In the genomic region with DNA sequence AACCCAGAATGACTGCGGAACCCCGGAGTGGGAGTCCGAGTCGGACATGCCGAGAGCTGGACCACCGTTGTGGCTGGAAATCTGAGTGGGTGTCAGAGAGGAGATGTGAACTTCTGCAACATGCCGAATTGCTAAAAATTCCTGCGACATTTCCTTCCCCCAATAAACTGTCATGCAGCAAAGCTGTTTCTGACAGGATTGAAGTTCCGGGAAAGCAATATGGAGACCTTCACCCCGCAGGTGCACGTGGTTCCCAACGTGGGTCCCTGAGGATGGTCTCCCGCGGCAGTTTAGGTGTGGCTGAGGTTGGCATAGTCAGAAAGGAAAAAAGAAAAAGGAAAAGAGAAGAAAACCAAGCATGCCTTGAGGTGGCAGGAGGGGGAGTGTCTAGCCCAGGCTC, we compare ENCODE assay signal across 21 mouse cellular contexts.
"Had no signal": no experiment of that assay in that cellular context is flagged by ENCODE, and none has a peak within 500 bp of the region (broad histone marks: within the 10 kb centered on the region; RNA-seq: fewer than 3 reads in every experiment).

No protein-coding gene starts in this region.

- ATAC-seq: liver, postnatal 0 days had no signal

- H3K36me3 ChIP-seq: limb, embryonic 12.5 days; limb, embryonic 15.5 days; lung, embryonic 15.5 days had no signal

- H3K27ac ChIP-seq: kidney, postnatal 0 days; limb, embryonic 15.5 days; liver, embryonic 14.5 days; lung, embryonic 15.5 days; stomach, postnatal 0 days had no signal

- H3K27me3 ChIP-seq: limb, embryonic 12.5 days; limb, embryonic 15.5 days had no signal

- H3K9me3 ChIP-seq: limb, embryonic 12.5 days; limb, embryonic 15.5 days; lung, embryonic 15.5 days had no signal

- H3K4me3 ChIP-seq: limb, embryonic 12.5 days; limb, embryonic 15.5 days; lung, embryonic 15.5 days had no signal

- H3K9ac ChIP-seq: limb, embryonic 12.5 days; limb, embryonic 15.5 days; liver, embryonic 14.5 days; liver, postnatal 0 days; lung, embryonic 15.5 days had no signal

- DNase-seq: kidney, adult 2 months; kidney, postnatal 25 days; left cerebral cortex, postnatal 4 days; liver, postnatal 0 days; lung, postnatal 14 days; lung, postnatal 4 days; midbrain, embryonic 14.5 days; right cerebral cortex, adult 18-20 months; right cerebral cortex, postnatal 14 days; right cerebral cortex, postnatal 4 days; thymus, adult 2 months; thymus, postnatal 14 days; thymus, postnatal 4 days had no signal

- H3K4me2 ChIP-seq: limb, embryonic 12.5 days; limb, embryonic 15.5 days; liver, embryonic 11.5 days; lung, embryonic 15.5 days; midbrain, embryonic 11.5 days had no signal
